In genomic region chr2:153750363-153750762, GRCm38 (mm10) we compare ENCODE assay signal across 21 mouse cellular contexts. TPM values are rescaled to one million over a fixed set of nuclear protein-coding genes. Genes with fewer than 3 reads are reported as not detected.
DNase-seq lines count a peak whose midpoint lies in the region; ATAC-seq and TF ChIP-seq lines count a peak whose summit lies in the region.
"Had no signal": no experiment of that assay in that cellular context is flagged by ENCODE, and none has a peak within 500 bp of the region (broad histone marks: within the 10 kb centered on the region; RNA-seq: fewer than 3 reads in every experiment).

No protein-coding gene starts in this region.

- no peaks in the 10 kb centered on the region for H3K27me3 ChIP-seq in embryonic facial prominence, embryonic 14.5 days (replicated peaks; ENCODE audit: control insufficient read depth, insufficient read depth, low read length)
- no peaks in the 10 kb centered on the region for H3K27me3 ChIP-seq in embryonic facial prominence, embryonic 10.5 days (replicated peaks; ENCODE audit: low read depth, poor library complexity, severe bottlenecking)
- H3K27me3 ChIP-seq in lung, postnatal 0 days (replicated peaks; ENCODE audit: insufficient read depth, low read length), result no peaks in the 10 kb centered on the region
- H3K27me3 ChIP-seq: hindbrain, embryonic 13.5 days had no signal

- no peak overlapping the region for H3K9ac ChIP-seq in embryonic facial prominence, embryonic 14.5 days (ENCODE audit: low read depth, low read length)
- no peak overlapping the region for H3K9ac ChIP-seq in lung, postnatal 0 days (replicated peaks; ENCODE audit: low read depth)
- H3K9ac ChIP-seq: hindbrain, embryonic 13.5 days had no signal

- no peak overlapping the region for H3K4me2 ChIP-seq in embryonic facial prominence, embryonic 14.5 days (ENCODE audit: low read depth, low read length)
- H3K4me2 ChIP-seq in lung, postnatal 0 days (replicated peaks; ENCODE audit: low read depth, low read length), result no peak overlapping the region
- H3K4me2 ChIP-seq: hindbrain, embryonic 13.5 days; midbrain, embryonic 11.5 days had no signal

- peak; percentile 37; the same call in 1 of the 2 replicates for ATAC-seq in embryonic facial prominence, embryonic 14.5 days (ENCODE audit: low read depth)
- ATAC-seq in lung, postnatal 0 days, result peak; percentile 81
- ATAC-seq: intestine, embryonic 16.5 days had no signal

- TF ChIP-seq POLR2A in lung, adult 2 months (IDR thresholded peaks at IDR 0.05; ENCODE audit: borderline replicate concordance, extremely low read depth, low read depth, low read length), result no peak

- no peak for TF ChIP-seq EP300 in lung, postnatal 0 days (IDR thresholded peaks at IDR 0.05)

- no peaks in the 10 kb centered on the region for H3K4me1 ChIP-seq in embryonic facial prominence, embryonic 14.5 days (ENCODE audit: control insufficient read depth, insufficient read depth, low read length)
- H3K4me1 ChIP-seq in embryonic facial prominence, embryonic 10.5 days, result peaks cover 5% of the 10 kb centered on the region
- H3K4me1 ChIP-seq in lung, postnatal 0 days (ENCODE audit: insufficient read depth, low read depth, low read length), result no peaks in the 10 kb centered on the region
- peaks cover 12% of the 10 kb centered on the region for H3K4me1 ChIP-seq in lung, adult 2 months (ENCODE audit: control insufficient read depth, insufficient read depth, low read length)

- WGBS in embryonic facial prominence, embryonic 14.5 days, result 80% methylated on average over 2 of the region's 2 CpGs
- WGBS in embryonic facial prominence, embryonic 10.5 days, result 86% methylated on average over 2 of the region's 2 CpGs
- 67% methylated on average over 2 of the region's 2 CpGs for WGBS in lung, postnatal 0 days
- WGBS in lung, adult 2 months, result 53% methylated on average over 2 of the region's 2 CpGs

- peaks cover 42% of the 10 kb centered on the region for H3K36me3 ChIP-seq in embryonic facial prominence, embryonic 14.5 days (ENCODE audit: control insufficient read depth, insufficient read depth, low read length)
- peaks cover 83% of the 10 kb centered on the region for H3K36me3 ChIP-seq in embryonic facial prominence, embryonic 10.5 days (replicated peaks)
- 0 out of 2 replicates have a peak, but pooled peaks cover 4% of the 10 kb centered on the region for H3K36me3 ChIP-seq in lung, postnatal 0 days (ENCODE audit: insufficient read depth, low read length)

- no peak overlapping the region for H3K27ac ChIP-seq in embryonic facial prominence, embryonic 14.5 days (replicated peaks; ENCODE audit: low read depth, low read length)
- no peak overlapping the region for H3K27ac ChIP-seq in embryonic facial prominence, embryonic 10.5 days (replicated peaks)
- no peak overlapping the region for H3K27ac ChIP-seq in lung, postnatal 0 days (ENCODE audit: low read length)

- no peak overlapping the region for H3K4me3 ChIP-seq in embryonic facial prominence, embryonic 14.5 days (ENCODE audit: low read depth, low read length)
- no peak overlapping the region for H3K4me3 ChIP-seq in embryonic facial prominence, embryonic 10.5 days
- H3K4me3 ChIP-seq in lung, postnatal 0 days (ENCODE audit: low read depth, low read length), result no peak overlapping the region
- no peak overlapping the region for H3K4me3 ChIP-seq in lung, adult 2 months (replicated peaks; ENCODE audit: extremely low read depth, low read depth, low read length)
- H3K4me3 ChIP-seq: hindbrain, embryonic 13.5 days; myocyte had no signal

- no peak for TF ChIP-seq CTCF in lung, postnatal 0 days (IDR thresholded peaks at IDR 0.05)
- no peak for TF ChIP-seq CTCF in lung, adult 2 months (IDR thresholded peaks at IDR 0.05; ENCODE audit: insufficient read depth, low read length)

- no peaks in the 10 kb centered on the region for H3K9me3 ChIP-seq in embryonic facial prominence, embryonic 14.5 days (ENCODE audit: control insufficient read depth, low read length)
- H3K9me3 ChIP-seq in embryonic facial prominence, embryonic 10.5 days, result no peaks in the 10 kb centered on the region
- H3K9me3 ChIP-seq in lung, postnatal 0 days (ENCODE audit: low read length), result no peaks in the 10 kb centered on the region
- H3K9me3 ChIP-seq: hindbrain, embryonic 13.5 days had no signal

- intact Hi-C loops in heart, postnatal 36 days (cut with DNase I), result no loop called here

- DNase-seq in embryonic facial prominence, embryonic 14.5 days (ENCODE audit: low spot score), result no peak
- DNase-seq in embryonic facial prominence, embryonic 10.5 days (ENCODE audit: low spot score), result no peak
- DNase-seq in heart, postnatal 4 days, result peak; percentile 6
- DNase-seq in heart, postnatal 36 days, result no peak
- DNase-seq in lung, postnatal 0 days (ENCODE audit: low spot score), result peak; percentile 42
- DNase-seq in lung, adult 2 months, result no peak
- no peak for DNase-seq in frontal cortex, postnatal 10 days (ENCODE audit: low spot score in 2 of 2)
- no peak for DNase-seq in layer of hippocampus, adult 8-10 months (ENCODE audit: low spot score in 2 of 2)
- DNase-seq: adrenal gland, postnatal 25 days; cerebellum, postnatal 25 days; gastrocnemius, postnatal 25 days; kidney, postnatal 25 days; right cerebral cortex, adult 18-20 months; thymus, adult 2 months had no signal

RNA-seq across cellular contexts. Expression of gene Mapre1, which starts 9.3 kb away (rescaled TPM):
- polyA plus RNA-seq in embryonic facial prominence, embryonic 14.5 days (2014; fragmentation: Nextera tagmentation; extraction: Ambion mirVana), result 228 and 238 TPM in 2 replicates
- polyA plus RNA-seq in embryonic facial prominence, embryonic 10.5 days (2016; fragmentation: Nextera tagmentation; extraction: Ambion mirVana), result 306 and 312 TPM in 2 replicates
- total RNA-seq in heart, postnatal 4 days (2021), result 100 to 1,000 TPM; 158 to 174 TPM
- 10 to 100 TPM; 51.4 to 57.7 TPM for total RNA-seq in heart, postnatal 36 days (2021)
- 145 and 164 TPM in 2 replicates for polyA plus RNA-seq in lung, postnatal 0 days (2015; fragmentation: Nextera tagmentation; extraction: Ambion mirVana)
- 7.4 and 11.5 TPM in 2 replicates for polyA plus RNA-seq in lung, adult 2 months (2012; rRNA removed)
- total RNA-seq in layer of hippocampus, adult 8-10 months (2022), result 10 to 100 TPM; 71.8 to 84.9 (median 76.6) TPM

RNA-seq across cellular contexts. Expression of gene Efcab8, which starts 29.4 kb away (rescaled TPM):
- polyA plus RNA-seq in embryonic facial prominence, embryonic 14.5 days (2014; fragmentation: Nextera tagmentation; extraction: Ambion mirVana), result 0.11 TPM in 1 of 2 replicates, not detected in the other
- polyA plus RNA-seq in embryonic facial prominence, embryonic 10.5 days (2016; fragmentation: Nextera tagmentation; extraction: Ambion mirVana), result 0.14 TPM in 1 of 2 replicates, not detected in the other
- total RNA-seq in heart, postnatal 4 days (2021), result under 1 TPM; 0.26 to 0.29 TPM
- total RNA-seq in heart, postnatal 36 days (2021), result not detected
- 0.05 TPM in 1 of 2 replicates, not detected in the other for polyA plus RNA-seq in lung, postnatal 0 days (2015; fragmentation: Nextera tagmentation; extraction: Ambion mirVana)
- 0.19 and 0.33 TPM in 2 replicates for polyA plus RNA-seq in lung, adult 2 months (2012; rRNA removed)
- total RNA-seq in layer of hippocampus, adult 8-10 months (2022), result under 1 TPM; 0.14 to 0.61 (median 0.37) TPM
- total RNA-seq: gastrocnemius, postnatal 25 days; liver, adult 2 months had no signal
- polyA plus RNA-seq: hindbrain, embryonic 13.5 days; intestine, embryonic 16.5 days; liver, adult 2 months; midbrain, embryonic 11.5 days had no signal

RNA-seq across cellular contexts. Expression of gene Dnmt3c, which starts 53.9 kb away (rescaled TPM):
- not detected in 2 replicates for polyA plus RNA-seq in embryonic facial prominence, embryonic 14.5 days (2014; fragmentation: Nextera tagmentation; extraction: Ambion mirVana)
- not detected in 2 replicates for polyA plus RNA-seq in embryonic facial prominence, embryonic 10.5 days (2016; fragmentation: Nextera tagmentation; extraction: Ambion mirVana)
- not detected for total RNA-seq in heart, postnatal 4 days (2021)
- total RNA-seq in heart, postnatal 36 days (2021), result not detected
- polyA plus RNA-seq in lung, postnatal 0 days (2015; fragmentation: Nextera tagmentation; extraction: Ambion mirVana), result 0.10 and 0.15 TPM in 2 replicates
- 0.09 and 0.12 TPM in 2 replicates for polyA plus RNA-seq in lung, adult 2 months (2012; rRNA removed)
- total RNA-seq in layer of hippocampus, adult 8-10 months (2022), result under 1 TPM in 2 of 4 experiments, not detected in 2; 0.18 to 0.20 TPM
- total RNA-seq: adrenal gland, postnatal 25 days; gastrocnemius, postnatal 25 days; left cerebral cortex, postnatal 14 days; liver, adult 2 months; neutrophil, adult 5-6 weeks had no signal
- polyA plus RNA-seq: hindbrain, embryonic 13.5 days; intestine, embryonic 16.5 days; liver, adult 2 months; midbrain, embryonic 11.5 days; myocyte; thymus, adult 2 months had no signal

Comparison
In these comparisons a context has a peak if more than half of its experiments do, and no peak if none do; other contexts are left out.
1. DNase-seq: peak in heart, postnatal 4 days (single experiment) and lung, postnatal 0 days (single experiment); none in embryonic facial prominence, embryonic 14.5 days (single experiment), embryonic facial prominence, embryonic 10.5 days (single experiment), heart, postnatal 36 days (0 of 2), lung, adult 2 months (single experiment), frontal cortex, postnatal 10 days (0 of 2) and layer of hippocampus, adult 8-10 months (0 of 2).
2. RNA of gene Mapre1, which starts 9.3 kb away (polyA plus RNA-seq): 306 to 312 TPM in embryonic facial prominence, embryonic 10.5 days, 228 to 238 TPM in embryonic facial prominence, embryonic 14.5 days and 145 to 164 TPM in lung, postnatal 0 days; 7.4 to 11.5 TPM in lung, adult 2 months; every median in the first group is over 10 times any median in the second.